Mouse (Mus musculus) gastrocnemius, postnatal 10 days (tissue): Measurements from ENCODE around the gene Srarp. TPM values are rescaled to one million over a fixed set of nuclear protein-coding genes. Genes with fewer than 3 reads are reported as not detected.

Source experiments
- DNase-seq: peaks from one replicate; pipeline ENCODE4 v3.0.0; 2021; ENCODE audit warnings: mixed read lengths
- total RNA-seq, 2 experiments: library from RNA; stranded (reverse); gene quantifications; 2 replicates each; pipeline ENCODE4 v1.2.3; 2021

Srarp gene
- total RNA-seq, 2 experiments from 2014 or later, result not detected

- no peak for DNase-seq
Observed at GRCm38 (mm10) chr4:141456193-141456938, 20.5 kb upstream of the Srarp start.

GRCm38 (mm10) chr4:141455526-141455925 lies 19.6 kb upstream of the Srarp start:
- DNase-seq, result no peak

GRCm38 (mm10) chr4:141454581-141455350 lies 18.9 kb upstream of the Srarp start:
- no peak for DNase-seq

GRCm38 (mm10) chr4:141451916-141452450 lies 16.1 kb upstream of the Srarp start:
- DNase-seq, result no peak

- no peak for DNase-seq
Observed at GRCm38 (mm10) chr4:141451251-141451650, 15.3 kb upstream of the Srarp start.

GRCm38 (mm10) chr4:141446211-141446610 lies 10.3 kb upstream of the Srarp start:
- DNase-seq, result no peak

- no peak for DNase-seq
Observed at GRCm38 (mm10) chr4:141445328-141445720, 9.4 kb upstream of the Srarp start.

- peak; percentile 93 for DNase-seq
Observed at GRCm38 (mm10) chr4:141444451-141445327, 8.8 kb upstream of the Srarp start, which contains the start of gene Zbtb17. Gene Zbtb17 (plus strand): TSS chr4:141444654.

- no peak for DNase-seq
Observed at GRCm38 (mm10) chr4:141443641-141444429, 7.9 kb upstream of the Srarp start.

GRCm38 (mm10) chr4:141440877-141441276 lies 5.0 kb upstream of the Srarp start:
- DNase-seq, result no peak

- no peak for DNase-seq
Observed at GRCm38 (mm10) chr4:141439083-141439803, 3.3 kb upstream of the Srarp start.

- no peak for DNase-seq
Observed at GRCm38 (mm10) chr4:141433191-141433590, 2.7 kb downstream of the Srarp start.

GRCm38 (mm10) chr4:141432666-141433065 lies 3.2 kb downstream of the Srarp start:
- DNase-seq, result no peak

GRCm38 (mm10) chr4:141430997-141431396 lies 4.9 kb downstream of the Srarp start:
- peak; percentile 71 for DNase-seq

GRCm38 (mm10) chr4:141429847-141430246 lies 6.1 kb downstream of the Srarp start:
- DNase-seq, result peak; percentile 61

GRCm38 (mm10) chr4:141429381-141429780 lies 6.5 kb downstream of the Srarp start:
- DNase-seq, result no peak

- DNase-seq, result no peak
Observed at GRCm38 (mm10) chr4:141427921-141428320, 8.0 kb downstream of the Srarp start.

- DNase-seq, result no peak
Observed at GRCm38 (mm10) chr4:141426796-141427745, 8.8 kb downstream of the Srarp start.
